Comparison of ENCODE assay signal across 8 mouse cellular contexts in the genomic region with DNA sequence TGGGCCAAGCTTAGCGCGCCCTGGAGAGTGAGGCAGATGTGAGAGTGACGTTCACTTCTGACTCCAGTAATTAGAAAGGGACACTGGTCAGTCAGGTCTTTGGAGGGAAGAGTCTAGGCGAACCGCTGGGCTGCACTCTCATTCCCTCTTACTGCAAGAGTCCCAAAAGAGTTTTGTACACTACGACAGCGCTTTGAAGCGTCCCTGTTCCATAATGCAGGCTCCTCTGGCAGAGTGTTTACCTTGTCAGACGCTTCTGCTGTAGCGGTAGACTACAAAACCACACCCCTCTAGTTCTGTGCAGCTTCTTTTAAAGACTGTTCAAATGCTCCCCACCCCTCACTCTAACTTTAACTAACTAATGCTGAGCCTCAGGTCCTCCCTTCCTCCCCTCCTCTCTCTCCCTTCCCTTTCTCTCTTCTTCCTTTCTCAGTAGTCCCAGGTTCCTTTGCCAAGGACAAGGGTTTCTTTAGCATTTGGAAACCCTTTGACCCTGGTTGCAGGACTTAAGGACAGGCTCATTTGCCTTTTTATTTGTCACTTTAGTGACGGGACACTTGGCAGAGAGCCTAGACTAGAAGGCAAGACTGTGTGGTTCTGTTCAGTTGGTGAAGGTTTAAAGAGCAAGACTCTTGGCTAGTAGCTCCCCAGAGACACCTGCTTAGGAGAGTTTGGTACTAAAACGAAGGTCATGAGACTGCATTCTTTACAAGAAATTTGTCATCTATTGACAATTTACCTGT. TPM values are rescaled to one million over a fixed set of nuclear protein-coding genes. Genes with fewer than 3 reads are reported as not detected.
DNase-seq lines count a peak whose midpoint lies in the region; ATAC-seq and TF ChIP-seq lines count a peak whose summit lies in the region.

No protein-coding gene starts in this region.

- H3K4me2 ChIP-seq in heart, embryonic 14.5 days (ENCODE audit: low read length) = peak overlapping the region; percentile 96
- peak overlapping the region; percentile 75 for H3K4me2 ChIP-seq in hindbrain, embryonic 14.5 days (replicated peaks)

- no peak for ATAC-seq in heart, embryonic 14.5 days (ENCODE audit: insufficient number of reproducible peaks, insufficient read depth, low FRiP score, low read depth)
- no peak for ATAC-seq in hindbrain, embryonic 14.5 days (ENCODE audit: low FRiP score)
- peak; percentile 12; the same call in 1 of the 2 replicates for ATAC-seq in megakaryocyte progenitor cell, adult 5-6 weeks (replicated peaks; ENCODE audit: poor library complexity)

- H3K4me3 ChIP-seq in heart, embryonic 14.5 days (ENCODE audit: control insufficient read depth in 1 of 2, insufficient read depth in 1 of 2, low read depth in 1 of 2, low read length in 2 of 2) = peak overlapping the region; percentile 45 to 69
- peak overlapping the region; percentile 31 for H3K4me3 ChIP-seq in bone marrow macrophage, adult 2 months (ENCODE audit: insufficient read depth, low read length)
- peak overlapping the region; percentile 66 for H3K4me3 ChIP-seq in hindbrain, embryonic 14.5 days (replicated peaks; ENCODE audit: low read length)

- 3% methylated on average over 12 of the region's 12 CpGs for WGBS in heart, embryonic 14.5 days
- WGBS in hindbrain, embryonic 14.5 days = 4% methylated on average over 12 of the region's 12 CpGs

- no peak for TF ChIP-seq CTCF in bone marrow macrophage, adult 2 months (IDR thresholded peaks at IDR 0.05; ENCODE audit: low read depth, low read length)

- no peaks in the 10 kb centered on the region for H3K9me3 ChIP-seq in heart, embryonic 14.5 days (ENCODE audit: control insufficient read depth, low read length)
- H3K9me3 ChIP-seq in hindbrain, embryonic 14.5 days (ENCODE audit: control insufficient read depth, low read length) = no peaks in the 10 kb centered on the region

- DNase-seq in heart, adult 11 months = no peak
- peak; percentile 30 for DNase-seq in hindbrain, embryonic 14.5 days (ENCODE audit: low spot score)
- DNase-seq in cerebellum, adult 11-12 months = no peak
- DNase-seq in gastrocnemius, adult 8-10 months (ENCODE audit: low spot score in 2 of 2) = no peak
- DNase-seq in urinary bladder, postnatal 14 days (ENCODE audit: low spot score) = no peak

- peaks cover 26% of the 10 kb centered on the region for H3K27me3 ChIP-seq in heart, embryonic 14.5 days (ENCODE audit: control insufficient read depth, insufficient read depth, low read length)
- no peaks in the 10 kb centered on the region for H3K27me3 ChIP-seq in hindbrain, embryonic 14.5 days (ENCODE audit: control insufficient read depth, insufficient read depth, low read length)

- 0 out of 4 replicates have a peak, but pooled peaks cover 0 to 2% of the 10 kb centered on the region in 2 experiments for H3K4me1 ChIP-seq in heart, embryonic 14.5 days (ENCODE audit: control insufficient read depth in 2 of 2, insufficient read depth in 2 of 2, low read length in 2 of 2)
- H3K4me1 ChIP-seq in bone marrow macrophage, adult 2 months (ENCODE audit: control insufficient read depth, insufficient read depth, low read length) = no peaks in the 10 kb centered on the region
- H3K4me1 ChIP-seq in hindbrain, embryonic 14.5 days (replicated peaks; ENCODE audit: control insufficient read depth, insufficient read depth, low read length) = peaks cover 20% of the 10 kb centered on the region; the same call in 1 of the 2 replicates

- no peak for TF ChIP-seq POLR2A in bone marrow macrophage, adult 2 months (IDR thresholded peaks at IDR 0.05; ENCODE audit: borderline replicate concordance, low read depth, low read length)

- peak overlapping the region in 1 of 2 experiments; percentile 53; a peak in 2 of 4 replicates for H3K27ac ChIP-seq in heart, embryonic 14.5 days (replicated peaks in 1 of 2; ENCODE audit: control insufficient read depth in 1 of 2, insufficient read depth in 1 of 2, low read depth in 2 of 2, low read length in 2 of 2)
- no peak overlapping the region for H3K27ac ChIP-seq in bone marrow macrophage, adult 2 months (ENCODE audit: insufficient read depth, low read depth, low read length)
- H3K27ac ChIP-seq in hindbrain, embryonic 14.5 days = no peak overlapping the region

- peak overlapping the region; percentile 67 for H3K9ac ChIP-seq in heart, embryonic 14.5 days (ENCODE audit: low read length)
- H3K9ac ChIP-seq in hindbrain, embryonic 14.5 days = peak overlapping the region; percentile 57

- H3K36me3 ChIP-seq in heart, embryonic 14.5 days (ENCODE audit: control insufficient read depth, insufficient read depth, low read length) = no peaks in the 10 kb centered on the region
- no peaks in the 10 kb centered on the region for H3K36me3 ChIP-seq in hindbrain, embryonic 14.5 days (replicated peaks; ENCODE audit: control insufficient read depth, insufficient read depth)

RNA-seq across cellular contexts. Expression of a gene that starts 0.6 kb away (rescaled TPM):
- 0.49 and 0.58 TPM in 2 replicates for polyA plus RNA-seq in heart, embryonic 14.5 days (2014; fragmentation: Nextera tagmentation; extraction: Ambion mirVana)
- 0.28 TPM in 1 of 2 replicates, not detected in the other for polyA plus RNA-seq in bone marrow macrophage, adult 2 months (2012; ENCODE audit: insufficient read depth, insufficient read length, missing spikeins)
- polyA plus RNA-seq in hindbrain, embryonic 14.5 days (2014; fragmentation: Nextera tagmentation; extraction: Ambion mirVana) = 13.7 and 14.9 TPM in 2 replicates
- not detected in 2 replicates for total RNA-seq in megakaryocyte progenitor cell, adult 5-6 weeks (2015)
- under 0.01 TPM in 1 of 2 replicates, not detected in the other for total RNA-seq in megakaryocyte progenitor cell, adult 5-6 weeks (2017)
- total RNA-seq in gastrocnemius, adult 8-10 months (2022) = under 1 TPM; 0.11 to 0.15 (median 0.13) TPM
